Mouse (Mus musculus) heart, embryonic 14.5 days (tissue): ENCODE data around the gene Ube3b. TPM values are rescaled to one million over a fixed set of nuclear protein-coding genes. Genes with fewer than 3 reads are reported as not detected.

ENCODE experiments used
- ATAC-seq: fragments of 200-750 bp; cut with Nextera tagmentation; 2 replicates; pipeline ENCODE4 v1.8.0; 2017; ENCODE audit warnings: low read depth, moderate TSS enrichment; ENCODE audit not compliant: insufficient number of reproducible peaks, insufficient read depth, low FRiP score
- H3K27ac ChIP-seq, 2 experiments: fragments of 200-500 bp in 1 of 2; fragments of 300-500 bp in 1 of 2; sonication (generic) in 1 of 2; replicated peaks in 1 of 2; 2 replicates each; pipeline ENCODE4 v1.5.1; 2012 to 2014; ENCODE audit warnings: low read depth in 2 of 2, low read length in 2 of 2, control low read depth in 1 of 2, mild to moderate bottlenecking in 1 of 2, mixed read lengths in 1 of 2; ENCODE audit not compliant: control insufficient read depth in 1 of 2, insufficient read depth in 1 of 2
- H3K27me3 ChIP-seq: fragments of 300-500 bp; sonication (generic); 2 replicates; pipeline ENCODE4 v1.6.1; 2014; ENCODE audit warnings: mild to moderate bottlenecking, low read length, control low read depth; ENCODE audit not compliant: control insufficient read depth, insufficient read depth
- H3K36me3 ChIP-seq: fragments of 300-500 bp; sonication (generic); 2 replicates; pipeline ENCODE4 v1.6.1; 2014; ENCODE audit warnings: mild to moderate bottlenecking, control low read depth, low read length, mixed read lengths; ENCODE audit not compliant: control insufficient read depth, insufficient read depth
- H3K4me1 ChIP-seq, 2 experiments: fragments of 200-500 bp in 1 of 2; fragments of 300-500 bp in 1 of 2; sonication (generic) in 1 of 2; 2 replicates each; pipeline ENCODE4 v1.6.1; 2012 to 2014; ENCODE audit warnings: low read length in 2 of 2, control low read depth in 1 of 2, mixed read lengths in 1 of 2; ENCODE audit not compliant: control insufficient read depth in 2 of 2, insufficient read depth in 2 of 2
- H3K4me2 ChIP-seq: fragments of 300-500 bp; sonication (generic); 2 replicates; pipeline ENCODE4 v1.6.1; 2014; ENCODE audit warnings: mild to moderate bottlenecking, low read length
- H3K4me3 ChIP-seq, 2 experiments: fragments of 200-500 bp in 1 of 2; fragments of 300-500 bp in 1 of 2; sonication (generic) in 1 of 2; 2 replicates each; pipeline ENCODE4 v1.5.1; 2012 to 2014; ENCODE audit warnings: low read length in 2 of 2, mild to moderate bottlenecking in 2 of 2, control low read depth in 1 of 2, low read depth in 1 of 2, moderate library complexity in 1 of 2; ENCODE audit not compliant: control insufficient read depth in 1 of 2, insufficient read depth in 1 of 2
- H3K9ac ChIP-seq: fragments of 300-500 bp; sonication (generic); 2 replicates; pipeline ENCODE4 v1.6.1; 2014; ENCODE audit warnings: mild to moderate bottlenecking, low read length
- H3K9me3 ChIP-seq: fragments of 300-500 bp; sonication (generic); 2 replicates; pipeline ENCODE4 v1.6.1; 2016; ENCODE audit warnings: low read length, control low read depth; ENCODE audit not compliant: control insufficient read depth
- WGBS: fragments of 180-500 bp; shearing (Covaris S2); extraction: QIAGEN DNeasy Blood & Tissue Kit; methylation state at CpG from one replicate; pipeline ENCODE4 v1.1.7; 2014; 5-methylcytosine and 5-hydroxymethylcytosine counted together
- polyA plus RNA-seq: library from polyadenylated mRNA; unstranded; fragments of >200 nt; fragmentation: Nextera tagmentation; extraction: Ambion mirVana; gene quantifications from 2 replicates; pipeline ENCODE4 v1.2.1, GENCODE M21; 2014

Gene Ube3b
- polyA plus RNA-seq, 1 experiment from 2014 or later, result 51.1 TPM

GRCm38 (mm10) chr5:114374409-114375213, 5.8 kb upstream of the Ube3b start:
- H3K9me3 ChIP-seq, result no peaks in the 10 kb centered on the region
- no peak for ATAC-seq
- H3K4me2 ChIP-seq, result peak overlapping the region; percentile 34
- peak overlapping the region; percentile 47 to 57 for H3K27ac ChIP-seq
- H3K27me3 ChIP-seq, result no peaks in the 10 kb centered on the region
- no peak overlapping the region for H3K9ac ChIP-seq
- H3K4me1 ChIP-seq, result peaks cover 66 to 86% of the 10 kb centered on the region in 2 experiments
- WGBS, result 75% methylated on average over 23 of the region's 23 CpGs
- no peak overlapping the region for H3K4me3 ChIP-seq
- peaks cover 61% of the 10 kb centered on the region for H3K36me3 ChIP-seq

- no peaks in the 10 kb centered on the region for H3K9me3 ChIP-seq
- WGBS, result 32% methylated on average over 10 of the region's 10 CpGs
- no peaks in the 10 kb centered on the region for H3K27me3 ChIP-seq
- H3K4me2 ChIP-seq, result peak overlapping the region; percentile 95
- peak overlapping the region; percentile 43 to 86; a peak in 3 of 4 replicates for H3K27ac ChIP-seq
- peaks cover 34% of the 10 kb centered on the region for H3K36me3 ChIP-seq
- H3K4me3 ChIP-seq, result peak overlapping the region; percentile 73 to 76
- peaks cover 34 to 67% of the 10 kb centered on the region in 2 experiments for H3K4me1 ChIP-seq
- ATAC-seq, result no peak
- peak overlapping the region; percentile 84 for H3K9ac ChIP-seq
These were observed 2.1 kb upstream of the Ube3b start for GRCm38 (mm10) chr5:114378177-114378920.

GRCm38 (mm10) chr5:114378936-114379335, 1.5 kb upstream of the Ube3b start:
- peaks cover 33 to 64% of the 10 kb centered on the region in 2 experiments for H3K4me1 ChIP-seq

GRCm38 (mm10) chr5:114379763-114380162, 644 bp upstream of the Ube3b start:
- peak; percentile 16; the same call in 1 of the 2 replicates for ATAC-seq
- H3K36me3 ChIP-seq, result peaks cover 30% of the 10 kb centered on the region
- H3K27ac ChIP-seq, result peak overlapping the region; percentile 86 to 88
- H3K4me1 ChIP-seq, result peaks cover 26 to 57% of the 10 kb centered on the region in 2 experiments
- no peaks in the 10 kb centered on the region for H3K9me3 ChIP-seq
- H3K27me3 ChIP-seq, result no peaks in the 10 kb centered on the region
- WGBS, result 3% methylated on average over 19 of the region's 20 CpGs
- H3K4me3 ChIP-seq, result peak overlapping the region; percentile 73 to 76
- peak overlapping the region; percentile 95 for H3K4me2 ChIP-seq
- H3K9ac ChIP-seq, result peak overlapping the region; percentile 84

More at GRCm38 (mm10) chr5:114378936-114379335, 1.5 kb upstream of the Ube3b start:
- peak overlapping the region in 1 of 2 experiments; percentile 86; a peak in 2 of 4 replicates for H3K27ac ChIP-seq
- H3K9me3 ChIP-seq, result no peaks in the 10 kb centered on the region
- peak overlapping the region; percentile 84 for H3K9ac ChIP-seq
- peak overlapping the region; percentile 73 to 76 for H3K4me3 ChIP-seq
- H3K36me3 ChIP-seq, result peaks cover 32% of the 10 kb centered on the region
- no peaks in the 10 kb centered on the region for H3K27me3 ChIP-seq
- ATAC-seq, result no peak
- peak overlapping the region; percentile 95 for H3K4me2 ChIP-seq
- WGBS, result 53% methylated on average over 6 of the region's 6 CpGs

GRCm38 (mm10) chr5:114381013-114381351, 575 bp downstream of the Ube3b start:
- peak overlapping the region; percentile 95 for H3K4me2 ChIP-seq
- peaks cover 31% of the 10 kb centered on the region for H3K36me3 ChIP-seq
- no peaks in the 10 kb centered on the region for H3K27me3 ChIP-seq
- H3K4me3 ChIP-seq, result peak overlapping the region; percentile 73 to 76
- H3K4me1 ChIP-seq, result peaks cover 18 to 53% of the 10 kb centered on the region in 2 experiments
- ATAC-seq, result no peak; the same call in 1 of the 2 replicates
- peak overlapping the region; percentile 86 to 95 for H3K27ac ChIP-seq
- WGBS, result under 1% methylated on average over 18 of the region's 18 CpGs
- H3K9ac ChIP-seq, result peak overlapping the region; percentile 84
- no peaks in the 10 kb centered on the region for H3K9me3 ChIP-seq

- H3K4me1 ChIP-seq, result peaks cover 7 to 30% of the 10 kb centered on the region in 2 experiments
- no peaks in the 10 kb centered on the region for H3K27me3 ChIP-seq
- no peak overlapping the region for H3K4me2 ChIP-seq
- peaks cover 48% of the 10 kb centered on the region for H3K36me3 ChIP-seq
- WGBS, result 78% methylated on average over 9 of the region's 9 CpGs
- no peak for ATAC-seq
- no peak overlapping the region for H3K4me3 ChIP-seq
- H3K9me3 ChIP-seq, result no peaks in the 10 kb centered on the region
- H3K27ac ChIP-seq, result no peak overlapping the region
- no peak overlapping the region for H3K9ac ChIP-seq
These were observed 2.9 kb downstream of the Ube3b start for GRCm38 (mm10) chr5:114383184-114383904.

GRCm38 (mm10) chr5:114384448-114384847, 4.0 kb downstream of the Ube3b start:
- H3K4me3 ChIP-seq, result no peak overlapping the region
- WGBS, result 87% methylated on average over 8 of the region's 8 CpGs
- H3K27me3 ChIP-seq, result no peaks in the 10 kb centered on the region
- peaks cover 3 to 19% of the 10 kb centered on the region in 2 experiments; a peak in 3 of 4 replicates for H3K4me1 ChIP-seq
- no peak for ATAC-seq
- H3K9ac ChIP-seq, result no peak overlapping the region
- H3K4me2 ChIP-seq, result no peak overlapping the region
- no peaks in the 10 kb centered on the region for H3K9me3 ChIP-seq
- H3K36me3 ChIP-seq, result peaks cover 59% of the 10 kb centered on the region
- H3K27ac ChIP-seq, result no peak overlapping the region
